Mouse (Mus musculus) testis, postnatal 14 days (tissue): ENCODE measurements around the gene Gm38394.

ENCODE experiments used
- DNase-seq: peaks from one replicate; pipeline ENCODE4 v3.0.0; 2021; ENCODE audit warnings: low spot score

Gm38394 gene

DNA sequence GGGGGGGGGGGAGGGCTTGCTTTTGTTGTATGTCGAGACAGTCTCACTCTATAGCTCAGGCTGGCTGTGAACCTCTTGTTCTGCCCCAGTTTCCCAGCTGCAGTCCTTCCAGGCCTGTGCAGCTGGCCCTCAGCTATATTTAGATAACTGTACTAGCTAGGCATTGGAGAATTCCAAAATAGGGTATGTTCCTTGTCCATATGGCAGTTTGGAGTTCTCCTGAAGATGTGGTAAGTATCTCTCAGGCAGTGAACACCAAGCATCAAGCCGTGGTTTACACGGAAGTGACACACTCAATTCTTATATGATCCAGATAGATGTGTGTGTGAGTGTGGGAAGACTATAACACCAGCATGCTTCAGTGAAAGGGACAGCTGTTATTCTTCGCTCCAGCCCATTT, 2.3 kb upstream of the Gm38394 start:
- DNase-seq = no peak

DNA sequence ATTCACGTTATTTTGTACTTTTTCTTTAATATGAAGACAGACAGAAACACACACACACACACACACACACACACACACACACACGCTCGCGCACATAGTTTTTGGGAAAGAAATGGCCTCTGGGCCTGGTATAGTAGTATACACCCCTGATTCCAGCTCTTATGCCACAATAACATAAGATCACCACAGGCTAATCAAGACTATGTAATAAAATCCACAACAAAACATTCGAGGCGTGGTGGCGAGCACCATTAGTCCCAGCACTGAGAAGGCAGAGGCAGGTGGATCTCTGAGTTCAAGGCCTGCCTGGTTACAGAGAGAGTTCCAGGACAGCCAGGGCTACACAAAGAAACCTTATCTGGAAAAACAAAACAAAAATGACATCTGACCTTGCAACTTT, 1.8 kb upstream of the Gm38394 start:
- no peak for DNase-seq

DNA sequence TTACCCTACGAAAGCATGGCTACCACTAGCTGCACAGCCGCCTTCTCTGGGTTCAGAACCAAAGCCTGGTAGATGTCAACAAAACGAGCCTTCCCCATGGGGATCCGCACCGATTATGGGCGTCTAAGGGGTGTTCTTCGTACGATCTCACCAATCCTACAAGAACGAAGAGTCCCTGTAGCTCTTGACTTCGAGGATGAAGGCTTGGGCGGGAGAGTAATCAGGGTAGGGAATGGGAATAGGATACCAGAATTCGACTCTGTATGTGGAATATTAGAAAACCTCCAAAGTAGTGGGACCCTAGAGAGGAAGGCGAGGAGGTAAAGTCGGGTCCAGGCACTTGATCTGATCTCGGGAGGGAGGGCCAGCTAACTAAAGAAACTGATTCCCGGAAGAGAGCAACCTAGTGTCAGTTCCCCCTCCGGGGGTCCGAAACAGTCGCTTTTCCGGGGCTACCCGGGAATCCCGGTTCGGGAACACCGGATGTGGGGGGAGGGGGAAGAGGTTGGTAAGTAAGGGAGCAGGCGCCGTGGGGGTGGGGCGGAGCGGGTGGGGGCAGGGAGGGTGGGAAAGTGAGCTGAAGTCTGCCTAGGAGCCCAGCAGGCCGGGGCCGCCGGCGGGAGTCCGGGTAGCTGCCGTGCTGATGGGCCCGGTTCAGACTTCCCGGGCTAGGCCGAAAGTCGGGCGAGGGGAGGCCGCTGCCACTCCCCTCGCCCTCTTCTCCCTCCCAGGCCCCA, 484 bp downstream of the Gm38394 start, which contains the start of gene Zbed6:
Gene Zbed6, minus strand, starts transcription at position 420 of the 737 bp plus-strand sequence.
- peak; percentile 90 for DNase-seq

DNA sequence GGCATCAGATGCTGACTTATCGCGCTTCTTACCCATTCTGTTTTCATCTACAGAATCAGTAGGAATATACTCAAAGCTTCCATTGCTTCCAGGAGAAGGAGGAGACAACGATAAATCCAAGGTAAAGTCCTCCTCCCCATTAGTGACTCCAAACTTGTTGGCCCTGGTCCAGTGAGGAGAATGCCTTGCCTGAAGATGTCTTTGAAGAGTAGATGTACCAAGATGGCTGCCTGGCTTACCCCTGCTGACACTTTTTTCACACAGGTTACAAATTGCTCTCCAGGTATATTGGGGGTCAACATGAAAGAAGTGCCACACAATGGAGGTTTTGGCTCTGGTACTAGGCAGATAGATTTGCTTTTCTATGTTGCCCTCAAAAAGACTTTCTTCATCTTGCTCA, 2.2 kb downstream of the Gm38394 start:
- DNase-seq = no peak

DNA sequence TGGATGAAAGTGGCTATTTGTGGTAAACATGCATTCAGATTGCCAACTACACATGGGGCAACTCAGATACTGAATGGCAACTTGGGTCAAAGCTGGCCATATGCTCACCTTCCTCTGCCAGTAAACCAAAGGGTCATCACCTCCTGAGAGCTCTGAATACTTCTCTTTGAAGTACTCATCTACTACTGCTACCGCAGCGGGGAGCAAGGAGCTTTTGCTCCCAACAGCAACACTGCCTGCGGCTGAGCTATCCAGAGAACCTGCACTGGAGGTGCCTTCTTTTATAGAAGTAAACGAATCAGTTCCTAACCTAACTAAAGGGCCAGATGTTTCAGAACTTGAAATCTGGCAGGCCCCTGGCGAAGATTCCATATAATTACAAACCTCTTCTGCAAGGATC, 4.3 kb downstream of the Gm38394 start:
- no peak for DNase-seq

DNA sequence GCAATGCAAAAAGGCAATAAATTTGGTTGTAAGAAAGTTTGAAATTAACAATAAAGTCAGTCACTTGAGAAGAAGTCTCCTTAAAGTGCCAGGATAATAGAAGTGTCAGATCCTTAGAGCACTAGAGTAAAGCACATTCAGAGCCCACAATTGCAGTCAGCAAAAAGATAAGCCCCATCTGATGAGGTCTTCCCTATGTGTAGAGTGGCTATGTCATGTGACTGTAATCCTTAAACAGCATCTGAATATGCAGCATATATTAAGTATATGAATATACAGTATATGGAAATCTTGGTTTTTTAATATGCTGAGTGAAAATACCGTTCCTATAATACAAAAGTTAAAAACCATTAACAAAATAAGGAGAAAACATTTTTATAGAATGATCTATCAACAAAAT, 8.1 kb downstream of the Gm38394 start:
- no peak for DNase-seq

DNA sequence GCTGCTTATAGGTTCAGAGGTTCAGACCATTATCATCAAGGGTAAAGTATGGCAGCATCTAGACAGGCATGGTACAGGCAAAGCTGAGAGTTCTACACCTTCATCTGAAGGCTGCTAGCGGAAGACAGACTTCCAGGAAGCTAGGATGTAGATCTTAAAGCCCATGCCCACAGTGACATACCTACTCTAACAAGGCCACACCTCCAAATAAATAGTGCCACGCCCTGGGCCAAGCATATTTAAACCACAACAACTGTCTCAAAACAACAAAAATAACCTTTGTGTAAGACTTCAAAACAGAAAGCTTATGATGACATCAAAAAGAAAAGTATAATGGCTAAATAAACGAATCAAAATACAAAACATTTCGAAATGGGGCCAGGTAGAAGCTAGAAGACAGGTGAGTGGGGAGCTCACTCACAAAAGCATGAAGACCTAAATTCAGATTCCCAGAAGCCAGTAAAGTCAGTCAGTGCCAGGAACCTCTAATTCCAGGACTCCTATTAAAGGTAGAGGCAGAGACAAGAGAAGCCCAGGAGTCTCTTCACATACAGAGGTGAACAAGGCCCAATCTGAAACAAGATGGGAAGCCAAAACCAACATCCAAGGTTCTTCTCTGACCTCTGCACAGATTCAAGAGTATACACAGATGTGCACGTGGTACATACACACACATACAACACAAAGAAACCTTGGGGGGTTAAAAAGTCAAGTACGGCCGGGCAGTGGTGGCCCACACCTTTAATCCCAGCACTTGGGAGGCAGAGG, 10.6 kb downstream of the Gm38394 start:
- no peak for DNase-seq

DNA sequence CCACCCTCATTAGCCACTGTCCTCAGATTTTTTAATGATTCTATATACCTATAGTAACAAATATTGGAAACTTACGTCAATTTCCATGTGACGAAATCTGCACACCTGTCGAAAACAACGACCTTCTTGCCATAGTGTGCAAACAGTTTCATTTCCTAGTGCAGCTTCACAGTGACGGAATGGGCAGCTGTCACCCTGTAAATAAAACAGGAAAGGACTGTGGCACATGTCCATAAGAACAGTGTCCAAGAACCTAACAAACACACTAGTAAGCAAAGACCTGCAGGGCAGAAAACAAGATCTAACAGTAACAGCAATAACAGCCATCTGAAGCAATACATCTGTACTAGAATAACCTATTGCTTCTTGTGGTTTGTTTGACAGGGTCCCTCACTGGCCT, 15.5 kb downstream of the Gm38394 start:
- DNase-seq = no peak

DNA sequence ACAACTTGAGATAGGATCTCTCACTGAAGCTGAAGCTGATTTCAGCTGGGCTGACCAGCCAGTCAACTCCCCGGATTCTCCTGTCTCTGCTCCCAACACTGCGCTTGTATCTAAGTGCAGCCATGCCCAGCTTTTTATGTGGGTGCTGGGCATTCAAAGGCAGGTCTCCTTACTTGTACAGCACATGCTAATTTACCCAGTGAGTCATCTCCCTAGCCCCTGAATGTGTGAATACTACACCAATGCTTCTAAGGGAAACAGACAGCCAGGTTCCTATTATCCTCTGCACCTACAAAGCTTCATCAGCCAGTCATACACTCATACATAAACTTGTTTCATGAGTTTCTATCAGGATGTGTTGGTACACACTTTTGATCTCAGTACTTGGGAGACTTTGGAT, 20.0 kb downstream of the Gm38394 start:
- DNase-seq = no peak

DNA sequence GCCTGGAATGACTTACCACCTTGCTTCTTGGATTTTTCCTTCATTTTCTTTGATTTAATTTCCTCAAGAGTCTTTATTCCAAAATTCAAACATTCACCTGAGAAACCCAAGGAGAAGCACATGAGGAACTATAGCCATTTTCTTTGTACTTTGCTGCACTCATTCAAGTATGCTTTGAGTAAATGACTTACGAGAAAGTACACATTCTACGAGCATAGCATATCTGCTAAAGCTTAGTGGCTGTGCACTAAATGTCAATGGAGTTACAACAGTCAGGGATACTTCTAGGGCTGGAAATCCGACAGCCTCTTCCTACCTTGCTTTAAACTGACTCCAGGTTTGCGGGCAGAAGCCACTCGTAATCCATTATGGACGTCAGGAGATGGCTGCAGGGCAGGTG, 22.6 kb downstream of the Gm38394 start:
- DNase-seq = no peak

DNA sequence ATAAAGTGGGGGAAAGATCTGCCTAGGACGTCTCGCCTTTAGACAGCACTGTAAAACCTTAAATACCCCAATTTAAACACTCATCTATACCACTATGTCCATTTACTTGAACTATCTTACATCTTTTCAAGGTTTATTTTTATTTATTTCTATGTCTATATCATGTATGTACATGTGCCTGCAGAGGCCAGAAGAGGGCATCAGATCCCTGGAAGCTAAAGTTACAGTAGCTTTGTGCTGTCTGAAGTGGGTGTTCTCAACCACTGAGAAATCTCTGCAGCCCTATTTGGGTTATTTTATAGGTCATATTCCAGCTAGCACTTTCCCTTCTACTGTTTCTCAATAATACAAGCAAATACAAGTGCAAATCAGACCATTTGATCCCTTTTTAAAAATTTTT, 28.9 kb downstream of the Gm38394 start:
- no peak for DNase-seq

DNA sequence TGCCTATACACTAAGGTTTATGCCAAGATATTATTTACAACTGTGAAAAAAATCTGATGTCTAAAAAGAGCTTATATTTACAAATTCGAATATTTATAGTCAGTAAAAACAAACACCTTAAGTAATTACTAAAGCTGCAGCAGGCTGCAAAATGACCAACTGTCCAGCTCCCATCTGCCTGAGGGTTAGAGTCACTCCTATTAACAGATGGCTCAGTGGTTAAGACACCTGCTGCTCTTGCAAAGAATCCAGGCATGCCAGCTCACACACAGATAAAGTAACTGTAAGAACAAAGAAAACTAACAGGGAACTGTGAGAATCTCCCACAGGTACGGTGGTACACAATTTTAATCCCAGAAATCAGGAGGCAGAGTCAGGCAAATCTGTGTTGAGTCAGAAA, 36.1 kb downstream of the Gm38394 start:
- no peak for DNase-seq

DNA sequence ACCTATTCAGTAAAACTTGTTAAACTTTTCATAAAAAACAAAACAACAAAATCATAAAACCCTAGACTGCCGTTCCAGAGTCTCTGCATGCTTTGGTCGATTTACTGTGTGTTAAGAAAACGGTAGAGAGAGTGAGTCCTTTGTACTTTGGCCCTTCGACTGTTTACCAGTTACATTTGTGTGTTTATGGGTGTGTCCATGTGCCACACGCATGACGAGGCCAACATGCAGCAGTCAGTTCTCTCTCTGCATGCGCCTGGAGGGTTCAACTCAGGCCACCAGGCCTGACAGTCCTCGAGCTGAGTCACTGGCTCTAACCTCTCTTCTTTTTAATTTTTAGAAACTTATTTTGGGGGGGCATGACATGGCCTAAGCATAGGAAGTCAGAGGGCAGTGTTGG, 42.8 kb downstream of the Gm38394 start:
- DNase-seq = no peak

DNA sequence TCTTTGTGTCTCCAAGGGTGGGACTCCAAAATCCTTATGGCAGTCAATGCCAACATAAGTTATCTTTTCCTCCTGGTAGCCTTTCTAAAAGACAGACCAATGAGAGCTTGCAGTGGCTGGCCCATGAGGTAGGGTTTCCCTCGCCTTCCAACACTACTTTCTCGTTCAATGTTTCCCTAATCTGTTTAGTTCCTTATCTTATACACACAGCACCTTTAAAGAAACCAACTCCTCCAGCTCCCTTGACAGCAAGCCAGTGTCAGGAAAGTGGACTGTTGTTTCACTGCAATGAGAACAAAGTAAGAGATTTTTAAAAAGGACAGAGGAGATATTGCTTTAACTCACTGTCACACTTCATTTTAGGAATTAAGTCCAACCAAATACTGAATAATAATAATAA, 43.2 kb downstream of the Gm38394 start:
- no peak for DNase-seq

DNA sequence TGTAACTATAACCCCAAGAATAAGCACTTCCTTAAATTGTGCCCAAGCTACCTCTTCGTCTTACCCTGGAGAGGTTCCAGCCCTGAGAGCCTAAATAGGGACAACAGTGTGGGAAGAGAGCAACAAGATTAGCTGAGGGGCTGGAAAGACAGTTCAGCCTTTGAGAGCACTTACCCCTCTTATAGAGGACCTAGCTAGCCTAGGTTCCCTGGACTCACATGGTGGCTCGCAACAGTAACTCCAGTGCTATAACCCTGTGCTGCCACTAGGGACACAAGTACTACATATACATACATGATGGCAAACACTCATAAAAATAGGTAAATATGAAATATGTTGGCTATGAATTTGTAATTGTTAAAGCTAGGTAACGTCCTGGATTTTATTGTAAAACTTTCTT, 47.3 kb downstream of the Gm38394 start:
- DNase-seq = no peak

DNA sequence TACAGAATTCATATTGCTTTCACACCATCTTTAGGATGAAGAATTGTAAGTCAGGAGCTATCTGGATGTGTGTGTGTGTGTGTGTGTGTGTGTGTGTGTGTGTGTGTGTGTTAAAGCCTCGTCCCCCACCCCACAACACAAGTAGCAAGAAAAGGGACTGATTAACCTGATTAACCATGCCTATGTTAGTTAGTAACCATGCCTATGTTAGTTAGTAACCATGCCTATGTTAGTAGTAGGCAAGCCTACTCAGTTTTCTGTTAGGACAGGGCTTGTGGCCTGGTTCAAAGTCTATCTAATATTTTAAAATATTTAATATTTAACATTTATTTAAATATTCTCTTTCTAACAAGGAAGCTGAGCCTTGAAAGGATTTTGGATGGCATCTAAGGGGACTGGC, 49.7 kb downstream of the Gm38394 start:
- no peak for DNase-seq

DNA sequence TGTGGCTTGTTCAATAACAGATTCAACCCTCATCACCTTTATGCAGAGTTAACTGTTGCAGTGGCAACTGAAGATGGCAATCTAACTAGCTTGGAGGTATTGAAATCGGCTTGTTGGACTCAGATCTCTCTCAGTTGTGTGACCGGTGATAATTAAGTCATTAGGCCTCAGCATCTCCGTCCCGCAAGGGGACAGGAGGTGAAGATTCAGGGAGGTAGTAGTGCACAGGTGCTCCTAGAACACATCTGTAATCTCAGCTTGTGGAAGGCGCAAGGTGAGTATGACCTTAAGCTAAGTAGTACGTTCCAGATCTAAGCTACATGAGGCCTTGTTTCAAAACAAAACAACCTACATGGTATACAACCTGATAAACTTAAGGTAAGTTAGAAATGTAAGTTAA, 50.5 kb downstream of the Gm38394 start:
- no peak for DNase-seq

DNA sequence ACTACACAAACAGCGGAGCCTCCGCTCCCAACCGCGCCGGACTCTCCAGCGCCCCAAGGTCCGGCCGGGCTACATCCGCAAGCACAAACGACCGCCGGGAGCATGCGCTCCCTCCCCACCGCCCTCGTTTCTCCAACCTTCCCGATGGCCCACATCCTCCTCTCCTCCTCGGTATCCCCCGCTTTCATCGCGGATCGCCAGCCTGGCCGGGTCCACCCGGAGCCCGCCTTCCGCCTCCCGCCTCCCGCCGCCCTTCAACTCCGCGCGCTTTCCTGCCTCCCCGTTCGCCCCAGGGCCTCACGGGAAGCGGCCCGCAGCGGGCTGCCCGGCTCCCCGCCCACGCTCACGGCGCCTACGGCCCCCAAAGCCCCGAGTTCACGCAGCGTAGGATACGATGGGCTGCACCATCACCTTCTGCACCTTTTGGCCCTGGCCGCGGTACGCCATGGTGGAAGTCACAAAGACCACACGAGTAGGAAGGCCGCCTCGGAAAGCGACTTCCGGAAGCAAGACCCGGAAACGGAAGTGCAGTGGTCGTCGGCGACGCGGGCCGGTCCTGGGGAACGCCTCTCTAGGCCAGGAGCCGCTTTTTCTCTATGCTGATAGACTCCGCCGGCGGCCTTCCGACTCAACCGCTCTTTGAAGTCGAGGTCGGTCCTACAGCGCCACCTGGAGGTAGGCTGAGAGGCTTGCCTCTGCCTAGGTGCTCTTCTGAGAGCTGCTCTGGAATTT, 51.2 kb downstream of the Gm38394 start, which contains the start of gene Snrpe:
Gene Snrpe, minus strand, starts transcription at position 521 of the 732 bp plus-strand sequence.
- DNase-seq = peak; percentile 97

DNA sequence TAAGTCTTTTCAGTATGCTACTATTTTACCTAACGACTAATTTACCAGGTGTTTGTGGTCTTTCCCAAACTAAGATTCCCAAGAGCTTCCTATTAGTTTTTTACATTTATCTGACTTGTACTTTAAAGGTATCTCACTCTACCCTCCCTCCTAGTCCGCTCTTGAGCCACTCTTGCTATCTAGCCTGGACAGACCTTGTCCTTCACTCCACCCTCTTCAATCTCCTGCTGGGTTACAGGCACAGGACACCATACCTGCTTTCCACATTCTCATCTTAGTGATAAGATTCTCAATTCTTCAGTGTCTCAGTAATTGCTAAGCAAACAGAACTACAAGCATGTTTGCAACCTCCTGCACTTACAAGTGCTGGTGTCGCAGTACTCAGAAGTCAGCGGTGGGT, 57.9 kb downstream of the Gm38394 start:
- no peak for DNase-seq

DNA sequence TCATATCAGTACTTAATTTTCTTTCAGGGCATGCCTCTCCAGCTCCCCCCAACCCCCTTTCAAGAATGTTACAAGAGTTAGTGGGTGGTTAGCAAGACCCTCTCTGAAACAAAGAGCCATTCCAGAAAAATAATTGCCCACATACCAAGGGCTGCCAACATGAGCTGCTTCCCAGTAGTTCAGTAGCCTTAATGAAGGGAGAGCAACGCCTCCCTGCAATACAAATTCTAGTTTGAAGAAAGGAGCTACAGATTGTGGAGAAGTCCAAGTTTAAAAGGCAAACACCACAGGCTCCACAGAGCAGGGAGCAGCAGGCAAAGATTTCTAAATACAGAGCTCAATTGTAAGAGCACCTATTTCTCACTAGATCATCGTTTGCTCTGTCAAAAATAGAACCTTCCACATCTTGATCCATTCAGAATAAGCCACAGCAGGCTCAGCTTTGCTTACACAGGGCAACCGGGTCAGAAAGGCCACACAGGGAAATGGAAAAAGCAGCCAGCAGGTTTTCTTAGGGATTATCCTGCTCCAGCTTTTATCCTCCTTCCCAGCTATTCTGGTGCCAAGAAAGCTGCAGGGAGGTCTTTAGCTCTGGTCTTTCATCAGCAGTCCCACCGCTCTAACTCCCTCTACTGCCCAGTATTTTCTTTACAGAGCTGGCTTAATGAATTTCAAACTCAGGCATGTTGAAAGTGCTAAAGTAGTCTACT, 64.7 kb downstream of the Gm38394 start:
- no peak for DNase-seq

DNA sequence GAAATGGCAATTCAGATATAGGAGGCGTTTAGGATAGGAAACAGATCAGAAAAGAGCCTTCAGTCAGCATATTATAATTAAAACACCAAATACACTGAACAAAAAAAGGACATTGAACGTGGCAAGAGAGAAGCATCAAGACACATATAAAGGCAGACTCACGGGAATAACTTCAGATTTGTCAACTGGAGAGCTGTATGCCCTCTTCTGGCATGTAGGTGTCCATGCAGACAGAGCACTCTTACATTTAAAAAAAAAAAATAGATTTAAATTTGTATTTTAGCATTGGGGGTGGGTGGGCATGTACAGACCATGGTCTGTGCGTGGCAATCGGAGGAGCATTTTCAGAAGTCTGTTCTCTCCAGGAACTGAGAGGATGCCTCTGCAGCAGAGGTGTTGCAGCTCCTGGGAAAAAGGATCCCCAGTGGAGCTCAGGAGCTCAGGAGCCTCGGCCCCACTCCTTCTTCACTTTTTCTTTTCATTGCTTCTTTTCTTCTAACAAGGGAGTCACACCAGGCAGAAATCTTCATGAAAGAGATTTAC, 75.1 kb downstream of the Gm38394 start:
- DNase-seq = no peak

DNA sequence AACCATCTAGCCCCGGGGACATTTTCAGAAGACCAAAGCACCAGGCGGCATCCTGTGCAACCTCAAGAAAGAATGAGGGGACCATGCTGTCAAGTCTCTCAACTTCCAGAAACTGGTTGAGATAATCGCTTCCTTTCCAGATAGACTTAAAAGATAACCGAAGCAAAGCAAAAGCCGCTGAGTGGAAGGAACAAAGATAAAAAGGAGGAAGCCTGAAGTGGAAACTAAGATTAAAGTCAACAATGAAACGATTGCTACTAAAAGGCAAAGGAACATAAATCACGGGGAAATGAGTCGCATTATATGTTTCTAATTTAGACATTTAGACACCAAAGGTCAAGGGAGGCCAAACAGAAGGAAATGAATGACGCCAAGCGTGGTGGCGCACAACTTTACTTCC, 89.8 kb downstream of the Gm38394 start:
- DNase-seq = no peak
